Mouse (Mus musculus) brain, embryonic 14.5 days (tissue): Measurements from ENCODE around the gene Atp5g2. TPM values are rescaled to one million over a fixed set of nuclear protein-coding genes. Genes with fewer than 3 reads are reported as not detected.
"Not testable (repeated sequence)": the region's sequence is repeated elsewhere in the genome, so short reads cannot be mapped to it uniquely, and the experiment has no call there.

Experiments used
- DNase-seq: peaks from one replicate; pipeline ENCODE4 v3.0.0-alpha.2; 2011; ENCODE audit warnings: low read depth
- CTCF ChIP-seq: fragments of 200-500 bp; IDR thresholded peaks from 2 replicates; pipeline ENCODE4 v1.5.1; 2012; ENCODE audit warnings: inconsistent platforms, mild to moderate bottlenecking, moderate library complexity, borderline replicate concordance; ENCODE audit not compliant: insufficient read depth, insufficient read length; ENCODE audit errors: extremely low read depth
- POLR2A ChIP-seq: fragments of 200-500 bp; IDR thresholded peaks from 2 replicates; pipeline ENCODE4 v1.6.1; 2012; ENCODE audit warnings: mild to moderate bottlenecking, inconsistent platforms, borderline replicate concordance; ENCODE audit not compliant: poor library complexity, insufficient read depth, insufficient read length, severe bottlenecking; ENCODE audit errors: extremely low read depth
- polyA plus RNA-seq: library from polyadenylated mRNA; depleted of rRNA; stranded (reverse); fragments of >200 nt; gene quantifications from 2 replicates; pipeline ENCODE4 v1.2.3, GENCODE M21; 2012

The Atp5g2 gene
- polyA plus RNA-seq, 1 experiment = 462 TPM

DNA sequence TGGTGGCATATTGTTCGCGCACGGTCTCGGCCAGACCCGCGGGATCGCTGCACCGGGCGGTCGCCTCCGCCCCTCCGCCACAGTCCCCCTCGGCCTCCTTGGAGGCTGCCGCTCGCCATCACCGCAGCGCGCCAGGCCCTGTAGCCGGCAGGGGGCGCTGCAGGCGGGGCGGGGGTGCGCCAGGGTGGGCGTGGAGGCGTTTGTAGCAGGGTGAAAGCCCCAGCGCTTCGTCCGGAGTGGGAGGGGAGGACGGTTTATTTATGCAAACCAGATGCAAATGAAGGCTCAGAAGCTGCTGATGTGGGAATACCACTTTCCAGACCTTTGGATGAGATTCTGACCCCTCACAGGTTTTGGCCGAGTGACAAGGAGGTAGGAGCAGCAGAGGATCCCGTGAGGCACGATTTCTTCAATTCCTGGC lies 20.8 kb upstream of the Atp5g2 start:
- DNase-seq = peak; percentile 92
- TF ChIP-seq POLR2A (peak; percentile 40; the same call in 1 of the 2 replicates), CTCF (peak; percentile 72)

DNA sequence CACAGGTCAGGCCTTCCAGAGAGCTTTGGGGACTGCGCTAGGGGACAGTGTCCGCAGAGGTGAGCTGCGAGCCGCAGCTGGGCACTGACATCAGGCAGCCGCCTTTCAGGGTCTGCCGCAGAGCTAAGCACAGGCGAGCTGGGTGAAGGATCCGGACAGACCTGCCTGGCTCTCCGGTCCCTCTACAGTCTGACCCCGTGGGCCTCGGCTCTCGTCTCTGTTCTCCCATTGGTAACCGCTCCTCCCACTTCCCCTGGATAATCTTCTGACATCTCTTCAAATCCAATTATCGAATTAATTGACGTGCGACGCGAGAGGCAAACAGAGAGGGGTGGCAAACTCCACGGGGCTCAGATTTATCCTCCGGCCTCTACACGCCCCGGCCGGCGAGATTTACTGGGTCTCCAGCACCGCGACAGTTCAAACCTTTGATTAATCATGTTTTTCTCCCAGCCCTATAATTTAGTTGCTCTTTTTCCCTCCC lies 20.2 kb upstream of the Atp5g2 start:
- DNase-seq = peak; percentile 67
- TF ChIP-seq CTCF (no peak), POLR2A (no peak)

DNA sequence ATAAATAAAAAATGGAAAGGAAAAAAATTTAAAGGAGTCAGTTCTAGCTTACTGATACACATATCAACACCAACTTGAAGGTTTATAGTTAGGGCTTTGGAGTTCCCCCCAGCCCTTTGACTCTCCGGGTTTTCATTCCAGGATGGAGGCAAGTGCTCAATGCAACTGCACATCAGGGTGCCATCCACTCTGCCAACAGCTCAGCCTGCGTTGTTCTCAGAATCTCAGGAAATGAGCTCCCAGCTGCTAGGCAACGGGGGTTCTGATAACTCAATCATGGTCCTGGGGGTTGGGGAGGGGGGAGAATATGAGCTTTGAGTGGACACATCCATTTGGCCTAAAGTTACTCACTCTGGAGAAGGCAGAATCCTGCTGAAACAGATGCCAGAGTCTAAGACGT lies 13.6 kb upstream of the Atp5g2 start:
- TF ChIP-seq CTCF (no peak), POLR2A (no peak)
- peak; percentile 72 for DNase-seq

DNA sequence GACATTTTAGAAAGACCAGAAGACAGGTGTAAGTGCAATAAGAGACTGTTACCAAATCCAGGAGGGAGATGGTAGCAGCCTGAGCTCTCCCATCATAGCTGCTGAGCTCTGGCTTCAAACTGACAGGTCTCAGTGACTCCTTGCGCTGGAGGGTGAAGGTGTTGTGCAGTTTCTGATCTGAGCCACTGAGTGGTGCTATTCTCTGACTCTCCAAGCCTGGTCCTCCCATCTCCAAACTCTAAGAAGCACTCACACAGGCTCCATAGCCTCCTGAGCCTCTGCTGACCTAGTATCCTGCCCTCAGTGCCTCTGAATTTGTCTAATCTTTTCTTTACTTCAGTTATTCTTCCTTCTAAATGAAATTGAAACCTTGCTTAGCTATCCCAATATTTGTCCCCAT lies 11.5 kb upstream of the Atp5g2 start:
- TF ChIP-seq POLR2A (no peak), CTCF (peak; percentile 58)
- no peak for DNase-seq

- no peak for DNase-seq
- TF ChIP-seq CTCF = peak; percentile 14; the same call in 1 of the 2 replicates
- no peak for TF ChIP-seq POLR2A
Measured at GRCm38 (mm10) chr15:102676345-102676744, 4.2 kb upstream of the Atp5g2 start.

GRCm38 (mm10) chr15:102673548-102673947 lies 1.4 kb upstream of the Atp5g2 start:
- DNase-seq = peak; percentile 94
- no peak for TF ChIP-seq POLR2A
- no peak for TF ChIP-seq CTCF

- peak; percentile 93 for DNase-seq
- no peak; the same call in 1 of the 2 replicates for TF ChIP-seq POLR2A
- no peak for TF ChIP-seq CTCF
Measured at GRCm38 (mm10) chr15:102671721-102672214, 384 bp downstream of the Atp5g2 start.

- DNase-seq = peak; percentile 100
- TF ChIP-seq POLR2A = peak; percentile 78
- peak; percentile 99 for TF ChIP-seq CTCF
Measured at GRCm38 (mm10) chr15:102670767-102671575, 1.2 kb downstream of the Atp5g2 start.

GRCm38 (mm10) chr15:102670281-102670680 lies 1.9 kb downstream of the Atp5g2 start:
- DNase-seq = no peak

DNA sequence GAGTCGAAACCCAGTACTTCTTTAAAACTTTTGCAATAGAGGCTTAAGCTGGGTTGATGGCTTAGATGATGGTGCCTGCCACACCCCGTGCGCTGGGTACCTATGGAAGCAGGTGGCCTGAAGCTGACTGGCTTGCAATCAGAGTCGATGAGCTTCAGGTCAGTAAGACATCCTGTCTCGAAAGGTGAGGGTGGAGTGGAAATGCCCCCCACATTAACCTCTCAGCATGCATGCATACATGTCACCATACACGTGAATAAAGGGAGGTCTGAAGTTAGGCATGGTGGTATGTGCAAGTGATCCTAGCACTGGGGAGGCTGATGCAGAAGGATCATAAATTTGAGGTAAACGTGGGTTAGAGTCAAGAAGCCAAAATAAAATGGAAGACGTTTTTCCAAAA lies 2.6 kb downstream of the Atp5g2 start:
- TF ChIP-seq CTCF (no peak), POLR2A (no peak)
- no peak for DNase-seq

More at GRCm38 (mm10) chr15:102670281-102670680, 1.9 kb downstream of the Atp5g2 start:
- TF ChIP-seq POLR2A (no peak), CTCF (no peak)

DNA sequence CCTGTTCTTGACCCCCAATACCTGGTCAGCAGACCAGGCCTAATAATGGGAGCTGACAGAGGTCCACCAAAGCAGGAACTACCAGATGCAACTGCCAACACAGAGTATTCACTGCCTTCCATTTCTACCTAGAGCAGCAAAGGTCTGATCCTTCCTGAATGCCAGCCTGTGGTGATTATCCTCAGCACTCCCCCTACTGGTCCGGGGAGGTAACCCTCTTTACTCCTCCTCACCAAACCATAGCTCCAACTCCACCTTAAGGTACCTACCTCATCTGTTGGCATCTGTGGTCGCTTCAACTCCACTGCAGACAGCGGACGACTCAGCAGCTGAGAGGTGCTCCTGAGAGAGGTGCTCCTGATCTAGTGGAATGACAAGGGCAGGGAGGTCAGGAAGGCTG lies 6.7 kb downstream of the Atp5g2 start:
- TF ChIP-seq POLR2A (no peak), CTCF (peak; percentile 69; the same call in 1 of the 2 replicates)
- DNase-seq = peak; percentile 56

- no peak for DNase-seq
- TF ChIP-seq POLR2A (no peak), CTCF (no peak)
Measured at GRCm38 (mm10) chr15:102663825-102664224, 8.3 kb downstream of the Atp5g2 start.

- not testable (repeated sequence) for DNase-seq
Measured at GRCm38 (mm10) chr15:102662601-102663000, 9.6 kb downstream of the Atp5g2 start.
